Mouse (Mus musculus) spleen, adult 2 months (tissue): ENCODE measurements around the gene Syvn1.

Experiments
- CTCF ChIP-seq: fragments of 200-500 bp; IDR thresholded peaks from 2 replicates; pipeline ENCODE4 v1.5.1; 2011; ENCODE audit warnings: mild to moderate bottlenecking, inconsistent platforms; ENCODE audit not compliant: insufficient read depth, insufficient read length, insufficient replicate concordance; ENCODE audit errors: extremely low read depth
- POLR2A ChIP-seq: fragments of 200-500 bp; IDR thresholded peaks from 2 replicates; pipeline ENCODE4 v1.6.1; 2011; ENCODE audit warnings: low read depth, low read length, inconsistent platforms

DNA sequence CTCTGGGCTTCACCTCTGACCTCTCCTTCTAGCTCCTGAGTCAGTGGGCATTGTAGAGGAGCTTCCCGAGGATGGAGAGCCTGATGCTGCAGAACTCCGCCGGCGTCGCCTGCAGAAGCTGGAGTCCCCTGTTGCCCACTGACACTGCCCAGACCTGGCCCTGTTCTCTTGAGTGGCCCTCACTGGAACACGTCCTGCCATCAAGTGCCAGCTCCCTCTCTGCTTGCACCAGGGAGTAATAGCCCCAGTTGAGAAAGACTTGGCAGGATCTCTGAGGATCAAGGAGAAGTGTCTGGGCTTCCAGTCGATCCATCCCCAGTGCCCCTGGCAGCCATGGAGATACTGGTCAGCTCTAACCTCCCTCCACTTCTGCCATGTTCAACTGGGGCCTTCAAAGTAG lies 6.1 kb downstream of the Syvn1 start:
- TF ChIP-seq CTCF (no peak), POLR2A (no peak)
